Mouse (Mus musculus): ENCODE data around the gene Tspan1.

Tspan1 gene

DNA sequence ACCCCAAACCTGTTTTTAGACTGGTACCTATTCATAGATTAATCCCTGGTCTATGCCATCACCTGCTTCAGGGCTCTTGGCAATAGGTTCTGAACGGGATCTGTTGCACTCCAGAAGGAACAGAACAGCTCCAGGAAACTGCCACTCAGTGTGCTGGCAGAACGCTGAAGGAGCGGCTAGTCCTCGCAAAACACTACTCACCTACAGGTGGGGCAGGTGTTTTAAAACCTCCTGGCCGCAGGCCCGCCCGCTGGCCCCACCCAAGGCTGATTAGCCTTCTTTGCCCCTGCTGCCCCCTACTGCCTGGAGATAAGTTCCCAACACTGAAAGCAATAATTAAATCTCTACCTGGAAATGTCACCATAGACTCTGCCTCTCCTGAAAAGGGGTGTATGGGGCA is at the start of gene Tspan1:
TSS of gene Tspan1 (minus strand) at position 198 of the 400 bp plus-strand sequence.
- DNase-seq (ENCODE audit: low spot score in 2 of 2), result peak in 1 of 2 experiments; percentile 48

DNA sequence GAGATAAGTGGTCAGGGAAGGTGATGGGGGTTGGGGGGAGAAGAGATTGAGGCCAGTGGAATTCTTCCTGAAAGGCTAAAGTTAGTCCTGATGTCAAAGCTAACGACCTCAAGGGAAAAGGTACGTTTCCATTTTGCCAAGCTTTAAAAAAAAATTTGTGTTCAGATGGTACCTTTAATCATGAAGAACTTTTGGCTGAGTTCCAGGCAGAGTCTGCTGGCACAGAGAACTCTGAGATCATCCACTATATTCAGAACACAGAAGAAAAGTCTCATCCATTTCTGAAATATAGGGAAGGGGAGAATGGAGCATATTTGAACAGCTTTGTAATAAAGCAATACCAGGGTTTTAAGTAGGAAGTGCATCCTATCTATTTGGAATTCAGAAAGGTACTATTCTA is 49.6 kb upstream of the Tspan1 start:
- DNase-seq (ENCODE audit: low spot score in 2 of 2), result no peak

GRCm38 (mm10) chr4:116215895-116216605 is 48.6 kb upstream of the Tspan1 start:
- no peak for DNase-seq (ENCODE audit: low spot score in 2 of 2)

DNA sequence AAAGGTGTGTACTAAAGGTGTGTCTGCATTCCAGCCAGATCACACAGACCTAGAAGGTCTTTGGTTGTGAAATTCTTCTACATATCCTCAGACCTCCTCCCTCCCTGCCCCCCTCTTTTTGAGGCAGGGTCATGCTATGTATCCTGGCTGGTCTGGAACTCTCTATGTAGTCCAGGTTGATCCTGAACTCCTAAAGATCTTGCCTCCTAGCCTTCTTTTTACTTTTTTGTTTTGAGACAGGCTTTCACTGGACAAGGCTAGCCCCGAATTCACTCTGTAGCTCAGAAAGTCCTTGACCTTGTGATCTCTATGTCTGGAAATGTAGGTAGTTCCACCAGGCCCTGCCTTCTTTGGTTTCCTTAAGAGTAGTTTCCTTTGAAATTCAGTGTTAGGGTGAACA is 41.5 kb upstream of the Tspan1 start:
- DNase-seq (ENCODE audit: low spot score in 2 of 2), result no peak

DNA sequence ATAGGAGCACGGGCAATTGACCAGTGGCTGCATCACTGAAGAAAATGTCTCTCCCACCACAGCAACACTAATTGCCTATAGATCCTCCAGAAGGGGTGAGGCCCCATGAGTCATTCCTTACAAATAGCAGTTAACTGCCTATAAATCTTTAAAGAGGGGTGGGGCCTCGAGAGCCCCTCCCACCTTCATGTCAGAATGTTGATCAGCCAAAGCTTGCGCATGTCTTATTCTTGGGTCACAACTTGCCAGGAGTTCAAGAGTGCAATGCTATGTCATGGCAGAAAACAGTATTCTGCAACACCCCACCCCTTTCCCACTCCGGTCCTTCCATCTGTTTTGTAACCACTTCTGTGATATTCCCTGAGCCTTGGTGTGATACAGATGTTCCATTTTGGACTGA is 39.1 kb upstream of the Tspan1 start:
- DNase-seq (ENCODE audit: low spot score in 2 of 2), result no peak

DNA sequence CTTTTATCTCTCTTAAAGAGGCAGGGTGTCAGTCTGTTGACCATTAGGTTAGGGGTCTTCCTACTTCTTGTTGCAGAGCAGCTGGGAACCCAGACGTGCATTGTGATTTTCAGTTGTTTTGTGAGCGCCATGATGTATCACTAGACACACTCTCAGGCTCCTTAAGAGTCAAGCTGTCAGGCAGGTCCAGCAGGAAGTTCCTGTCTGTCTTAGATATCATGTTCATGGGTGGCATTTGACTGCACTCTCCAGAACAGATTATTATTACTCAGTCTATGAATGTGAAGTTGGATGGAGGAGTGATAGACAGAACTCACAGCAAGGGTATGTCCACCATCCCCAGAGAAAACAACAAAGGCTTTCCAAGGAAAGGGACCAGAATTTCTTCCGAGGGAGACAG is 37.0 kb upstream of the Tspan1 start:
- DNase-seq (ENCODE audit: low spot score in 2 of 2), result no peak

GRCm38 (mm10) chr4:116198422-116198821 is 31.0 kb upstream of the Tspan1 start:
- no peak for DNase-seq (ENCODE audit: low spot score in 2 of 2)

DNA sequence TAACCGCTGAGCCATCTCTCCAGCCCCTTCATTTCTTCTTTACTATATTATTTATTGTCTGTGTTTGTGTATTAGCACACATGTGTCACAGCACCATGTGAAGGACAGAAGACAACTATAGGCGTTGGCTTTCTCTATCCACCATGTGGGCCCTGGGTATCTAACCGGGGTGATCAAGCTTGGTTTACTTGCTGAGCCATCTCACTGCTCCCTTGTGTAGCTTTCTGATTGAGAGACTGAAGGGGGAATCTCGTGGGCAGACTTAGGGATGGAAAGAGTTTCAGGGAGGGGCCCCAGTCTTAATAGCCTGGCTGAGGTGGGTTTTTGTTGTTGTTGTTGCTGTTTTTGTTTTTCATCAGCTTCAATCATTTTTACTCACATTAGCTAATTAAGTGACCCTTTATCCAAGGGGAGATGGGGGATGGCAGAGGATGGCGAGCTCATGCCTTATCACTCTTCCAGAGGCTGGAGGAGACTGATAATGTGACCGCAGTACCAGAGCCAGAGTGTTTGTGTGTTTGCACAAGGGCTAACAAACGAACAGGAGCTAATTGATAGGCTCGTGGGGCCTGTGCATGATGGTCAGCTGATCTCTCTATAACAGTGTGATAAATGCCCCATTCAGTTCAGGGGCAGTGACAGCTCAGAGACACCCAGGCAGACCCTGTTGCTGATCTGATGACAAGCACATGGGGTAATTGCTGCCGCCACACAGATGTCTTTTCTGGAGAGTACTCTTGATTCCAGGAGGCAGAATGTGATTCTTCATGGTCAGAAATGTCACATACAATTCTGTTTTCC is 26.4 kb upstream of the Tspan1 start:
- peak in 1 of 2 experiments; percentile 29 for DNase-seq (ENCODE audit: low spot score in 2 of 2)

DNA sequence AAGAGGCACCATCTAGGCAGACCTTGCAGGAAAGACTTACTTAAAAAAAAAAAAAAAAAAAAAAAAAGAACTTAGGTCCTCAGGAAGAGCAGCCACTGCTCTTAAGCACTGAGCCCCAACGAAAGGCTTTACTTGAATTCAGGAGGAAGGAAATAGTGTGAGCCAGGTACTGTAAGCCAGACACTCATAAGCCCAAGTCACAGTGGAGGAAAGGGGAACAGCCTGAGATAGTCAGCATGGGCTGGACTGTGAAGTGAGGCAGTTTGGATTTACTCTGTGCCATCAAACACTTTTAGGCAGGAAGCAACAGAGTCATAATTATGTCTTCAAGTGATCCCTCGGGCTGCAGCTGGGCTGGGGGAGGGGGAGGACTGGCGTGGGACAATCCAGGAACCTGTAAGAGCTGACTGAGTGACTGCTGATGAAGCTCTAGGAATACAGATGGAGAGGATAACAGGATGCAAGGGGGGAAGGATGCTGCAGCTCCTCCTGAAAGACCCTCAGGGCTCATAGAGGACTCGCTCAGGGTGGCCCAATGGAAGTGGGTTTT is 25.0 kb upstream of the Tspan1 start:
- DNase-seq (ENCODE audit: low spot score in 2 of 2), result no peak

GRCm38 (mm10) chr4:116185083-116185482 is 17.7 kb upstream of the Tspan1 start:
- no peak for DNase-seq (ENCODE audit: low spot score in 2 of 2)

GRCm38 (mm10) chr4:116182745-116183144 is 15.3 kb upstream of the Tspan1 start:
- DNase-seq (ENCODE audit: low spot score in 2 of 2), result no peak

DNA sequence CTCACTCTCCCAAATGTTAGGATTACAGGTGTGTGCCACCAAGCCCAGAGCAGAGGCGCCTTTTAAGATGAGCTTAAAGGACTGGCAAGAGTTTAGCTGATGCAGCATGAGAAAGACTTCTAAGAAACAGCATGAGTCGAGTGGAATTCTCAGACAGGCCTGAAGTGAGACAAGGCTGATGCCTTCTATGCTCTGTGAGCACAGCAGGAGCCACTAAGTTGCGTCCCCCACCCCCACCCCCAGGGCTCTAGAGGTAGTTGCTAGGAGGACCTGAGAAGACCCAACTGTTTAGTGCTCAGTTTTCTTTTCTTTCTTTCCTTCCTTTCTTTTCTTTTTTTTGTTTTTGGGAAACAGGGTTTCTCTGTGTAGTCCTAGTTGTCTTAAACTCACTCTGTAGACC is 14.7 kb upstream of the Tspan1 start:
- no peak for DNase-seq (ENCODE audit: low spot score in 2 of 2)

GRCm38 (mm10) chr4:116177140-116177539 is 9.7 kb upstream of the Tspan1 start:
- peak; percentile 17 to 46 for DNase-seq (ENCODE audit: low spot score in 2 of 2)

DNA sequence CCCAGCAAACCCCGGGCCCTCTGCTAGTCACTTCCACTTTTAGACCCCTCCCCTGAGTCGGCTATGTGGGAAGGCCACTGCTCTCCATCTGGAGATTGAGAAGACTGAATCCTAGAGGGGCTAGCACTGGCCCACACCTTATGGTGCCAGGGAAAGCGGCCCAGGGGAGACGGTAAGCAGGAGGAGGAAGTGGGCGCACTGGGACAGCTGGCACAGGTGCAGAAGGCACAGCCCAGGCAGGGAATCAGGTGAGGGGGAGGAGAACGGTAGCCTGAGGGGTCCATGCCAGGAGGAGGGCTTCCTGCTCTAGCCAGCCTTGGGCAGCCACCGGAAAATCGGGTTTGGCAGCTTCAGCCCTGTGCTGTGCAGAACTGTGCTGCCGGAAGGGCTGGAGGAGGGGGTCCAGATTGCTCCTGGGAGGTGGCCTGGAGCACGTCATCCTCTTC is 9.2 kb upstream of the Tspan1 start:
- DNase-seq (ENCODE audit: low spot score in 2 of 2), result peak in 1 of 2 experiments; percentile 38

DNA sequence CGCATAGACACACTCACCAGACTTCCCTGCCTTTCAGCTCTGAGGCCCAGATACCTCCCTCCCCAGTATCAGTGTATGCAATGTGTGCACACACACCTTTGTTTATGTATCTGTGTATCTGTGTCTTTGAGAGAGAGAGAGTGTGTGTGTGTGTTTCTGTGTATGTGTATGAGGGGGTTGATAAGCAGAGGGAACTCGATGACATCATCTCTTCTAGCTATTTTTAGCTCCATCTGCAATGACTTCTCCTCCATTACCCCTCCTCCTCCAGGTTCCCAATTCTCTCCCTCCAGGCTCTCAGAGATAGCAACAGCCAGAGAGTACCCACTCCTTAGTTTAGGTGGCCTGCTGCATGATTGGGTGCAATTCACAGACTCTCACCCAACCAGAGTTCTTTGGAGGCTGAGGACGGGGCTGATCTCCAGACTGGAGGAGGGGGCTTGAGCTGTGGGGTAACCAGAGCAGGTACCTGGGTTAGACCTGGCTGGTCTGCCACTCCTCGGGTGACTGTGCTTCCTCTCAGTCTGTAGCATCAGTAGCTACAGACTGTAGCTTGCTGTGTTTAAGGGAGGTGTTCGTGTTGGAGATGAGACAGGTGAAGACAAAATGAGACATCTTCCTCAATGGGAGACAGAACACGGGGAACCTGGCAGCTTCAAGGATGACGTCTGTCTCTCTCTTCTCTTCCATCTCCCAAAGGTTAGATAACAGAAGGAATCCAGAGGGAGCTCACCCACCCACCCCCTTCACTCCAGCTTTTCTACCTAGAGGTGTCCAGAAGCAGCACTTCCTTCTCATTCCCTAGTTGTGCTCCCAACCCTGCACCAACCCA is 8.5 kb upstream of the Tspan1 start:
- DNase-seq (ENCODE audit: low spot score in 2 of 2), result no peak

GRCm38 (mm10) chr4:116175136-116175535 is 7.7 kb upstream of the Tspan1 start:
- DNase-seq (ENCODE audit: low spot score in 2 of 2), result no peak

GRCm38 (mm10) chr4:116174466-116175116 is 7.2 kb upstream of the Tspan1 start:
- DNase-seq (ENCODE audit: low spot score in 2 of 2), result no peak

- DNase-seq (ENCODE audit: low spot score in 2 of 2), result no peak
These were observed 6.4 kb upstream of the Tspan1 start for GRCm38 (mm10) chr4:116173752-116174151.

- DNase-seq (ENCODE audit: low spot score in 2 of 2), result no peak
These were observed 5.7 kb upstream of the Tspan1 start, which contains the start of the genes 1700042G07Rik and Gm49337 for GRCm38 (mm10) chr4:116173072-116173471. Gene 1700042G07Rik (plus strand): TSS chr4:116173372. Gene Gm49337 (plus strand): TSS chr4:116173384.

DNA sequence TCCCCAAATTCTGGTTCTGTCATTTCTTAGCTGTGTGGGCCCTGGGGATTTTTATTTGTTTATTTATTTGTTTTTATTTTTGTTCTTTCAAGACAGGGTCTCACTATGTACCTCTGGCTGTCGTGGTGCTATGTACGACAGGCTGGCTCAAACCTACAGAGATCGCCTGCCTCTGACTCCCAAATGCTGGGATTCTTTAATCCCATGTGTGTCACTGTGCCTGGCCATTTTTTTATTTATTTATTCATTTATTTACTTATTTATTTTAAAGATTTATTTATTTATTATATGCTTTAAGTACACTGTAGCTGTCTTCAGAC is 1.9 kb upstream of the Tspan1 start:
- no peak for DNase-seq (ENCODE audit: low spot score in 2 of 2)

GRCm38 (mm10) chr4:116168617-116169352 is 1.4 kb upstream of the Tspan1 start:
- DNase-seq (ENCODE audit: low spot score in 2 of 2), result peak; percentile 52 to 82
